Mouse (Mus musculus) midbrain, embryonic 12.5 days (tissue): ENCODE data around the gene Fut8. TPM values are rescaled to one million over a fixed set of nuclear protein-coding genes. Genes with fewer than 3 reads are reported as not detected.

Experiments
- ATAC-seq: fragments of 200-750 bp; cut with Nextera tagmentation; 2 replicates; pipeline ENCODE4 v1.8.0; 2017; ENCODE audit warnings: low read depth, moderate TSS enrichment, moderate library complexity; ENCODE audit not compliant: low FRiP score
- H3K27ac ChIP-seq: fragments of 300-500 bp; sonication (generic); replicated peaks from 2 replicates; pipeline ENCODE4 v1.5.1; 2016; ENCODE audit warnings: mild to moderate bottlenecking
- H3K27me3 ChIP-seq: fragments of 300-500 bp; sonication (generic); 2 replicates; pipeline ENCODE4 v1.6.1; 2016; ENCODE audit warnings: mild to moderate bottlenecking
- H3K36me3 ChIP-seq: fragments of 300-500 bp; sonication (generic); 2 replicates; pipeline ENCODE4 v1.6.1; 2016
- H3K4me1 ChIP-seq: fragments of 300-500 bp; sonication (generic); 2 replicates; pipeline ENCODE4 v1.6.1; 2016
- H3K4me2 ChIP-seq: fragments of 300-500 bp; sonication (generic); replicated peaks from 2 replicates; pipeline ENCODE4 v1.6.1; 2016; ENCODE audit warnings: mild to moderate bottlenecking, moderate library complexity
- H3K4me3 ChIP-seq: fragments of 300-500 bp; sonication (generic); 2 replicates; pipeline ENCODE4 v1.5.1; 2016; ENCODE audit warnings: mild to moderate bottlenecking
- H3K9ac ChIP-seq: fragments of 300-500 bp; sonication (generic); replicated peaks from 2 replicates; pipeline ENCODE4 v1.6.1; 2016; ENCODE audit warnings: mild to moderate bottlenecking, moderate library complexity
- H3K9me3 ChIP-seq: fragments of 300-500 bp; sonication (generic); 2 replicates; pipeline ENCODE4 v1.6.1; 2016; ENCODE audit warnings: mild to moderate bottlenecking
- WGBS: fragments of 180-500 bp; shearing (Covaris S2); methylation state at CpG from one replicate; pipeline ENCODE4 v1.1.7; 2016; 5-methylcytosine and 5-hydroxymethylcytosine counted together
- polyA plus RNA-seq: library from polyadenylated mRNA; unstranded; fragments of >200 nt; fragmentation: Nextera tagmentation; extraction: Ambion mirVana; gene quantifications from 2 replicates; pipeline ENCODE4 v1.2.1, GENCODE M21; 2016

Gene Fut8
- polyA plus RNA-seq, 1 experiment from 2014 or later = 49.7 TPM

- Histone ChIP-seq H3K4me2 (no peak overlapping the region), H3K27ac (no peak overlapping the region), H3K27me3 (no peaks in the 10 kb centered on the region), H3K4me1 (no peaks in the 10 kb centered on the region; the same call in 1 of the 2 replicates), H3K36me3 (no peaks in the 10 kb centered on the region), H3K9ac (no peak overlapping the region), H3K9me3 (no peaks in the 10 kb centered on the region), H3K4me3 (no peak overlapping the region)
- ATAC-seq = no peak
- 80% methylated on average over 3 of the region's 3 CpGs for WGBS
Observed at GRCm38 (mm10) chr12:77484761-77485160, 246.8 kb downstream of the Fut8 start.

GRCm38 (mm10) chr12:77491478-77491877 is 253.6 kb downstream of the Fut8 start:
- ATAC-seq = no peak
- H3K9ac ChIP-seq = no peak overlapping the region
- H3K4me2 ChIP-seq = no peak overlapping the region

GRCm38 (mm10) chr12:77495781-77496180 is 257.9 kb downstream of the Fut8 start:
- Histone ChIP-seq H3K27ac (no peak overlapping the region), H3K4me2 (no peak overlapping the region), H3K4me1 (no peaks in the 10 kb centered on the region), H3K9ac (no peak overlapping the region), H3K36me3 (no peaks in the 10 kb centered on the region), H3K27me3 (no peaks in the 10 kb centered on the region), H3K9me3 (no peaks in the 10 kb centered on the region), H3K4me3 (no peak overlapping the region)
- WGBS = 100% methylated on average over 1 of the region's 1 CpGs
- no peak for ATAC-seq

More at GRCm38 (mm10) chr12:77491478-77491877, 253.6 kb downstream of the Fut8 start:
- H3K27me3 ChIP-seq = no peaks in the 10 kb centered on the region
- H3K9me3 ChIP-seq = no peaks in the 10 kb centered on the region
- H3K36me3 ChIP-seq = no peaks in the 10 kb centered on the region
- no peak overlapping the region for H3K27ac ChIP-seq
- no peak overlapping the region for H3K4me3 ChIP-seq
- H3K4me1 ChIP-seq = no peaks in the 10 kb centered on the region
- 89% methylated on average over 3 of the region's 3 CpGs for WGBS

GRCm38 (mm10) chr12:77498153-77498552 is 260.2 kb downstream of the Fut8 start:
- Histone ChIP-seq H3K4me3 (no peak overlapping the region), H3K36me3 (no peaks in the 10 kb centered on the region), H3K9me3 (no peaks in the 10 kb centered on the region), H3K27ac (no peak overlapping the region), H3K9ac (no peak overlapping the region), H3K4me2 (no peak overlapping the region), H3K4me1 (no peaks in the 10 kb centered on the region), H3K27me3 (no peaks in the 10 kb centered on the region)
- 82% methylated on average over 2 of the region's 2 CpGs for WGBS
- ATAC-seq = no peak

- Histone ChIP-seq H3K4me3 (no peak overlapping the region), H3K27ac (no peak overlapping the region), H3K27me3 (no peaks in the 10 kb centered on the region), H3K9me3 (no peaks in the 10 kb centered on the region), H3K4me1 (no peaks in the 10 kb centered on the region), H3K4me2 (no peak overlapping the region), H3K9ac (no peak overlapping the region), H3K36me3 (no peaks in the 10 kb centered on the region)
- no peak for ATAC-seq
- WGBS = 80% methylated on average over 5 of the region's 5 CpGs
Observed at GRCm38 (mm10) chr12:77500439-77501055, 262.6 kb downstream of the Fut8 start.

GRCm38 (mm10) chr12:77501466-77502240 is 263.7 kb downstream of the Fut8 start:
- no peaks in the 10 kb centered on the region for H3K9me3 ChIP-seq
- WGBS = 47% methylated on average over 7 of the region's 7 CpGs
- no peaks in the 10 kb centered on the region for H3K27me3 ChIP-seq
- no peak for ATAC-seq
- H3K36me3 ChIP-seq = no peaks in the 10 kb centered on the region
- no peak overlapping the region for H3K4me3 ChIP-seq
- H3K9ac ChIP-seq = no peak overlapping the region
- H3K4me1 ChIP-seq = no peaks in the 10 kb centered on the region
- no peak overlapping the region for H3K4me2 ChIP-seq
- no peak overlapping the region for H3K27ac ChIP-seq

- H3K4me1 ChIP-seq = no peaks in the 10 kb centered on the region
- ATAC-seq = no peak
- no peaks in the 10 kb centered on the region for H3K9me3 ChIP-seq
- no peaks in the 10 kb centered on the region for H3K27me3 ChIP-seq
- no peak overlapping the region for H3K9ac ChIP-seq
- no peak overlapping the region for H3K27ac ChIP-seq
- no peak overlapping the region for H3K4me2 ChIP-seq
- H3K36me3 ChIP-seq = no peaks in the 10 kb centered on the region
- 83% methylated on average over 3 of the region's 3 CpGs for WGBS
- H3K4me3 ChIP-seq = no peak overlapping the region
Observed at GRCm38 (mm10) chr12:77502243-77502642, 264.3 kb downstream of the Fut8 start.

- Histone ChIP-seq H3K4me1 (no peaks in the 10 kb centered on the region), H3K4me2 (no peak overlapping the region), H3K36me3 (no peaks in the 10 kb centered on the region), H3K4me3 (no peak overlapping the region), H3K9ac (no peak overlapping the region), H3K27ac (no peak overlapping the region), H3K27me3 (no peaks in the 10 kb centered on the region), H3K9me3 (no peaks in the 10 kb centered on the region)
- WGBS = 92% methylated on average over 2 of the region's 2 CpGs
- ATAC-seq = no peak
Observed at GRCm38 (mm10) chr12:77505431-77505830, 267.5 kb downstream of the Fut8 start.

- Histone ChIP-seq H3K36me3 (no peaks in the 10 kb centered on the region), H3K4me1 (no peaks in the 10 kb centered on the region), H3K9me3 (no peaks in the 10 kb centered on the region), H3K27me3 (no peaks in the 10 kb centered on the region), H3K9ac (no peak overlapping the region), H3K4me2 (no peak overlapping the region), H3K4me3 (no peak overlapping the region), H3K27ac (no peak overlapping the region)
- WGBS = 93% methylated on average over 24 of the region's 24 CpGs
- ATAC-seq = no peak
Observed at GRCm38 (mm10) chr12:77507770-77508169, 269.8 kb downstream of the Fut8 start.

GRCm38 (mm10) chr12:77510758-77511157 is 272.8 kb downstream of the Fut8 start:
- no peaks in the 10 kb centered on the region for H3K27me3 ChIP-seq
- 84% methylated on average over 7 of the region's 7 CpGs for WGBS

GRCm38 (mm10) chr12:77511206-77511605 is 273.3 kb downstream of the Fut8 start:
- no peak overlapping the region for H3K4me2 ChIP-seq
- H3K27ac ChIP-seq = no peak overlapping the region
- WGBS = 85% methylated on average over 9 of the region's 9 CpGs
- no peaks in the 10 kb centered on the region for H3K36me3 ChIP-seq
- no peak for ATAC-seq
- no peaks in the 10 kb centered on the region for H3K9me3 ChIP-seq
- no peaks in the 10 kb centered on the region for H3K27me3 ChIP-seq
- H3K4me1 ChIP-seq = no peaks in the 10 kb centered on the region
- no peak overlapping the region for H3K9ac ChIP-seq
- H3K4me3 ChIP-seq = no peak overlapping the region

More at GRCm38 (mm10) chr12:77510758-77511157, 272.8 kb downstream of the Fut8 start:
- Histone ChIP-seq H3K4me1 (no peaks in the 10 kb centered on the region), H3K36me3 (no peaks in the 10 kb centered on the region), H3K9ac (no peak overlapping the region), H3K27ac (no peak overlapping the region), H3K4me2 (no peak overlapping the region), H3K4me3 (no peak overlapping the region), H3K9me3 (no peaks in the 10 kb centered on the region)
- ATAC-seq = no peak

GRCm38 (mm10) chr12:77511631-77512030 is 273.7 kb downstream of the Fut8 start:
- whole genome bisulfite sequencing = 85% methylated on average over 3 of the region's 3 CpGs
- H3K4me1 ChIP-seq = no peaks in the 10 kb centered on the region
- no peak overlapping the region for H3K4me3 ChIP-seq
- ATAC-seq = no peak
- H3K9me3 ChIP-seq = no peaks in the 10 kb centered on the region
- H3K9ac ChIP-seq = no peak overlapping the region
- H3K36me3 ChIP-seq = no peaks in the 10 kb centered on the region
- no peak overlapping the region for H3K4me2 ChIP-seq
- no peaks in the 10 kb centered on the region for H3K27me3 ChIP-seq
- H3K27ac ChIP-seq = no peak overlapping the region
